In genomic region chr8:110720685-110721598, GRCm38 (mm10) we compare ENCODE assay signal across 7 mouse cellular contexts. TPM values are rescaled to one million over a fixed set of nuclear protein-coding genes. Genes with fewer than 3 reads are reported as not detected.
DNase-seq lines count a peak whose midpoint lies in the region; ATAC-seq and TF ChIP-seq lines count a peak whose summit lies in the region.

Mtss1l (plus strand) TSS chr8:110721476.

- intact Hi-C loops in gastrocnemius, postnatal 36 days (cut with DNase I): no loop called here

- H3K9ac ChIP-seq in intestine, embryonic 15.5 days: peak within 1 kb of the TSS; percentile 77
- peak within 1 kb of the TSS; percentile 96 for H3K9ac ChIP-seq in midbrain, embryonic 14.5 days (replicated peaks; ENCODE audit: low read length)
- H3K9ac ChIP-seq in stomach, postnatal 0 days (ENCODE audit: low read length): peak within 1 kb of the TSS; percentile 88

- peak within 1 kb of the TSS; percentile 76 for H3K4me3 ChIP-seq in cortical plate, adult 2 months (ENCODE audit: insufficient read depth, low read length)
- peak within 1 kb of the TSS; percentile 74 for H3K4me3 ChIP-seq in intestine, embryonic 15.5 days (replicated peaks)
- peak within 1 kb of the TSS; percentile 85 for H3K4me3 ChIP-seq in limb, embryonic 10.5 days
- peak within 1 kb of the TSS; percentile 66 for H3K4me3 ChIP-seq in midbrain, embryonic 14.5 days (replicated peaks; ENCODE audit: low read depth, low read length)
- H3K4me3 ChIP-seq in stomach, postnatal 0 days (ENCODE audit: low read depth, low read length): peak within 1 kb of the TSS; percentile 59

- TF ChIP-seq POLR2A in cortical plate, adult 2 months (IDR thresholded peaks at IDR 0.05; ENCODE audit: extremely low read depth, insufficient read depth, low read length): no peak

- WGBS in intestine, embryonic 15.5 days: 5% methylated on average over 74 of the region's 75 CpGs
- 7% methylated on average over 74 of the region's 75 CpGs for WGBS in limb, embryonic 10.5 days
- 3% methylated on average over 75 of the region's 75 CpGs for WGBS in midbrain, embryonic 14.5 days
- WGBS in stomach, postnatal 0 days: 6% methylated on average over 48 of the region's 75 CpGs

- no peaks in the 10 kb centered on the region for H3K27me3 ChIP-seq in intestine, embryonic 15.5 days (replicated peaks)
- no peaks in the 10 kb centered on the region for H3K27me3 ChIP-seq in limb, embryonic 10.5 days (ENCODE audit: low read depth, poor library complexity, severe bottlenecking)
- no peaks in the 10 kb centered on the region for H3K27me3 ChIP-seq in midbrain, embryonic 14.5 days (ENCODE audit: control insufficient read depth, insufficient read depth, low read length)
- no peaks in the 10 kb centered on the region for H3K27me3 ChIP-seq in stomach, postnatal 0 days (ENCODE audit: control insufficient read depth, insufficient read depth, low read length)

- no peak for TF ChIP-seq EP300 in stomach, postnatal 0 days (optimal IDR thresholded peaks at IDR 0.05)

- no peaks in the 10 kb centered on the region; the same call in 1 of the 2 replicates for H3K36me3 ChIP-seq in intestine, embryonic 15.5 days
- H3K36me3 ChIP-seq in limb, embryonic 10.5 days: peaks cover 29% of the 10 kb centered on the region
- H3K36me3 ChIP-seq in midbrain, embryonic 14.5 days (ENCODE audit: control insufficient read depth, insufficient read depth, low read length): peaks cover 3% of the 10 kb centered on the region; the same call in 1 of the 2 replicates
- no peaks in the 10 kb centered on the region for H3K36me3 ChIP-seq in stomach, postnatal 0 days (ENCODE audit: control insufficient read depth, insufficient read depth, low read length)

- ATAC-seq in intestine, embryonic 15.5 days: peak; percentile 83
- ATAC-seq in midbrain, embryonic 14.5 days (ENCODE audit: low FRiP score, low TSS enrichment): peak; percentile 77
- ATAC-seq in stomach, postnatal 0 days (ENCODE audit: low FRiP score, low TSS enrichment): peak; percentile 77

- no peaks in the 10 kb centered on the region for H3K9me3 ChIP-seq in intestine, embryonic 15.5 days
- no peaks in the 10 kb centered on the region for H3K9me3 ChIP-seq in limb, embryonic 10.5 days (replicated peaks)
- H3K9me3 ChIP-seq in midbrain, embryonic 14.5 days (ENCODE audit: control insufficient read depth, low read length): no peaks in the 10 kb centered on the region
- H3K9me3 ChIP-seq in stomach, postnatal 0 days (ENCODE audit: control insufficient read depth, low read length): no peaks in the 10 kb centered on the region

- peak within 1 kb of the TSS; percentile 81 for H3K4me2 ChIP-seq in intestine, embryonic 15.5 days (replicated peaks)
- H3K4me2 ChIP-seq in midbrain, embryonic 14.5 days (ENCODE audit: low read length): peak within 1 kb of the TSS; percentile 92
- H3K4me2 ChIP-seq in stomach, postnatal 0 days (replicated peaks; ENCODE audit: low read depth): peak within 1 kb of the TSS; percentile 69

- peak; percentile 89 for DNase-seq in adrenal gland, postnatal 10 days
- DNase-seq in gastrocnemius, postnatal 36 days: peak; percentile 68 to 78
- DNase-seq in limb, embryonic 10.5 days (ENCODE audit: low spot score): peak; percentile 96
- peak; percentile 93 for DNase-seq in midbrain, embryonic 14.5 days
- peak; percentile 87 for DNase-seq in stomach, postnatal 0 days (ENCODE audit: low spot score)

- no peak for TF ChIP-seq CTCF in cortical plate, adult 2 months (IDR thresholded peaks at IDR 0.05; ENCODE audit: extremely low read depth, insufficient read depth, low read length)
- no peak for TF ChIP-seq CTCF in stomach, postnatal 0 days (IDR thresholded peaks at IDR 0.05; ENCODE audit: low read depth)

- H3K4me1 ChIP-seq in cortical plate, adult 2 months (ENCODE audit: control insufficient read depth, insufficient read depth, low read length): peaks cover 10% of the 10 kb centered on the region
- peaks cover 83% of the 10 kb centered on the region for H3K4me1 ChIP-seq in intestine, embryonic 15.5 days (replicated peaks)
- peaks cover 91% of the 10 kb centered on the region for H3K4me1 ChIP-seq in limb, embryonic 10.5 days
- H3K4me1 ChIP-seq in midbrain, embryonic 14.5 days (ENCODE audit: control insufficient read depth, insufficient read depth, low read length): peaks cover 50% of the 10 kb centered on the region
- peaks cover 8% of the 10 kb centered on the region for H3K4me1 ChIP-seq in stomach, postnatal 0 days (replicated peaks; ENCODE audit: control insufficient read depth, insufficient read depth)

- H3K27ac ChIP-seq in cortical plate, adult 2 months (ENCODE audit: insufficient read depth, low read length): peak within 1 kb of the TSS; percentile 82
- H3K27ac ChIP-seq in intestine, embryonic 15.5 days: peak within 1 kb of the TSS; percentile 89
- H3K27ac ChIP-seq in limb, embryonic 10.5 days: peak within 1 kb of the TSS; percentile 95
- peak within 1 kb of the TSS; percentile 95 for H3K27ac ChIP-seq in midbrain, embryonic 14.5 days (replicated peaks; ENCODE audit: low read depth, low read length)
- H3K27ac ChIP-seq in stomach, postnatal 0 days (replicated peaks): peak within 1 kb of the TSS; percentile 94

RNA-seq across cellular contexts. Expression of gene Mtss1l, which starts in this region (rescaled TPM):
- total RNA-seq in adrenal gland, postnatal 10 days (2021): 10 to 100 TPM; 28.3 to 38.3 TPM
- polyA plus RNA-seq in cortical plate, adult 2 months (2012; rRNA removed): 156 and 161 TPM in 2 replicates
- 100 to 1,000 TPM in 1 of 2 experiments, 10 to 100 TPM in 1; 78.8 to 106 TPM for total RNA-seq in gastrocnemius, postnatal 36 days (2021)
- polyA plus RNA-seq in intestine, embryonic 15.5 days (2015; fragmentation: Nextera tagmentation; extraction: Ambion mirVana): 8.0 and 9.6 TPM in 2 replicates
- 7.8 and 8.8 TPM in 2 replicates for polyA plus RNA-seq in limb, embryonic 10.5 days (2016; fragmentation: Nextera tagmentation; extraction: Ambion mirVana)
- 27.5 and 31.4 TPM in 2 replicates for polyA plus RNA-seq in midbrain, embryonic 14.5 days (2014; fragmentation: Nextera tagmentation; extraction: Ambion mirVana)
- 5.7 and 7.5 TPM in 2 replicates for polyA plus RNA-seq in stomach, postnatal 0 days (2015; fragmentation: Nextera tagmentation; extraction: Ambion mirVana)

Comparison
In these comparisons a context has a peak if more than half of its experiments do, and no peak if none do; other contexts are left out.
1. Peak in every context shown above with its lines: DNase-seq, ATAC-seq, H3K4me3 ChIP-seq and H3K27ac ChIP-seq.